Mouse (Mus musculus) common myeloid progenitor, adult 5-6 weeks (primary cell): Measurements from ENCODE around the gene Lamtor3. TPM values are rescaled to one million over a fixed set of nuclear protein-coding genes. Genes with fewer than 3 reads are reported as not detected.
"Not testable (repeated sequence)": the region's sequence is repeated elsewhere in the genome, so short reads cannot be mapped to it uniquely, and the experiment has no call there.

ENCODE experiments used
- ATAC-seq: replicated peaks from 2 replicates; pipeline ENCODE4 v1.8.0; 2016; ENCODE audit warnings: low read depth, mild to moderate bottlenecking, moderate TSS enrichment, inconsistent platforms; ENCODE audit not compliant: poor library complexity, severe bottlenecking
- total RNA-seq: library from RNA; stranded (forward); fragments of 200-1000, 187-1606 nt; gene quantifications from 2 replicates; pipeline ENCODE4 v1.2.3, GENCODE M21; 2017

Gene Lamtor3
- total RNA-seq, result 56.7 and 70.8 TPM in 2 replicates

DNA sequence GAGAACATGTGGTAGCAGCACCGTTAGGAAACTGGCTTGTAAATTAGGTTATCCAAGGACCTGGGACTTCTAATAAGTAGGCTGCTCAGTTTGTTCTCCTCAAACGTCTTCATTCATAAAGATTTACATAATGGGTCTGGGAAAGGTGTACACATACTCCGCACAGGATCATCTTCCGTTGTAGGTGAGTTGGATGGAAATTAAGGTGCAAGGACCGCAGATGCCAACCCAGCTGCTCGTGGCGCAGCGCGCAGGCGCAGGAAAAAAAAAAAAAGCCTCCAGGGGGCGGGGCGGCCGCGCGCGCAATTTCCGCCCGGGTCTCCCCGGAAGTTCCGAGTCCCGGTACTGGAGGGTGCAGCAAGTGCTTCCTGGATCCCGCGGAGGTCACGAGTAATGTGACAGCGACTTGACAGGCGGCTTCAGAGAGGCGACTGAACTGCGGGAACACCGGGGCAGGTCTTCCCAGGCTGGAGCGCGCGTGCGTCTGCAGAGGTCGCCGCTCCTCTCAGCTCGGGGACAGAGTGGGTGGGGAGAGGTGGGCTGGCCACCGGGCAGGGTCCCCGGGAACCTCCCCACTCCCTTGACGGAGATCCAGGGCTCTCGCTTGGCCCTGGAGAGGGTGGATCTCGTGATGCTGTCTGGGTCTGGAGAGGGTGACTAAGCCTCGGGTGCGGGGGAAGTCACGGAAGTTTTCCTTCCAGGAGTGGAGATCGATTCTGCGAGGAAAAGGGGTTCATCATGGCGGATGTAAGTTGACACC is at the start of gene Lamtor3:
Gene Lamtor3 (plus strand): TSS at position 335 of the 760 bp plus-strand sequence.
- ATAC-seq, result peak; percentile 94

DNA sequence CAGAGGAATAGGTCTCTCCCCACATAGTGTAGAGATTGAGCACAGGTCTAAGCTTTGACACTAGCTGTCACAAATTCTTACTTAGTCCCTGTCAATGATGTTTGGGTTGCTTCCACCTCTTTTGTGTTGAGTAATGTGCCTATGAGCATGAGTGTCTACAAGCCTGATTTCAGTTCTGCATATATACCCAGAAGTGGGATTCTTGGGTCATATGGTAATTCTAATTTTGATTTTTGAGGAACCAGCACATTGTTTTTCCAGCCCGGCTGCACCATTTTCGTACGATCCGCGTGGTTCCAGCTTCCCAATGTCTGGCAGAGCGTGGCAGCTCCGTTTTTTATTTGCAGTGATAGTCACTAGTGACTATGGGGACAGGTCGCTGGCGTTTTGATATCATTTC is 48.9 kb upstream of the Lamtor3 start:
- ATAC-seq, result 0 out of 2 replicates have a peak, but pooled peaks have one; percentile 7

DNA sequence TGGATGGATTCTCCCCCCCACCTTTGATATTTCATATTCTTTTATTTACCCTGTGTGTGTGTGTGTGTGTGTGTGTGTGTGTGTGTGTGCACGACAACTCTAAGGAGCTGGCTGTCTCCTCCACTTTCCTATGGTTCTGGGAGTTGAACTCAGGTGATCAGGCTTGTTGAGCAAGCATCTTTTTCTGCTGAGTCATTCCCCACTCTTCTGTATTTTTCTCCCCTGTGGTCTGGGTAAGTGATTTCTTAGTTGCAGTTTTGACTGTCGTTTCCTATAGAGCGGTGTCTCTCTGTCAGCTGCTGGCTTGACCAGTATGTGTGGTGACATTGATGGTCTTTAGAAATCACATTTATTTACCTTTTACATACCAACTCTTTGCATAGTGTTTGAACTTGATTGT is 39.0 kb upstream of the Lamtor3 start:
- ATAC-seq, result peak; percentile 62

DNA sequence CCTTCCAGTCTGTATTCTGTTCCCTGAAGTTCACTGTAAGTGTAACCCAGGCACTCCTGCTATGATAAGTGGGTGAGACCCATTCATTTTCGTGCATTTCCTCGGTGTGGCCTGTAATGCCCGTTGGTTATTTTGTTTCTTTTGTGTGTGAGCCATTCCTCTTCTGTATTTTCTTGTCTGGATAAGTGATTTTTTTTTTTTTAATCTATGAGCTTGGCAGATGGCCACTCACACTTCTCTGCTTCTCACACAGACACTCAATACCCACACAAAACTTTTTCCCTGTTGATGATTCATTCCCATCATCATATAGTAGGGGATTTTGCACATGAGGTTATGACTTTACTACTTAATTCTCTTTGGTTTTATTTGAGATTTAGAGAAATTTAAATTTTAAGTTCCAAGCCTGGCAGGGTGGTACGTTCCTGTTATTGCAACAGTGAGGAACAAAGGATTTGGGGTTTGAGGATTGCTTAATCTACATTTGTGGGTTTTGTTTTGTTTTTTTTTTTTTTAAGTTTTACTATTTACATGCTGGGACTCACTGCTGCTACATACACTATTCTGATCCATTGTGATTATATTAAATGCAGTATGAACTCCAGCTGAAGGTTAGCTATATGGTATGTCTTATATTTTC is 38.1 kb upstream of the Lamtor3 start:
- ATAC-seq, result peak; percentile 67

DNA sequence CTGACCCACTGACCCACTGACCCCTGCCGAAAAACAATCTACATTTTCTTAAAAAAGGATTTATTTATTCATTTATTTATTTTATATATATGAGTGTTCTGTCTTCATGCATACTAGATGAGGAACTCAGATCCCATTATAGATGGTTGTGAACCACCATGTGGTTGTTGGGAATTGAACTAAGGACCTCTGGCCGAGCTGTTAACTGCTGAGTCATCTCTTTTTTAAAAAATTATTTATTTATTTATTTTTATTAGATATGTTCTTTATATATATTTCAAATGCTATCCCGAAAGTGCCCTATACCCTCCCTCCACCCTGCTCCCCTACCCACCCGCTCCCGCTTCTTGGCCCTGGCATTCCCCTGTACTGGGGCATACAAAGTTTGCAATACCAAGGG is 37.2 kb upstream of the Lamtor3 start:
- ATAC-seq, result no peak

DNA sequence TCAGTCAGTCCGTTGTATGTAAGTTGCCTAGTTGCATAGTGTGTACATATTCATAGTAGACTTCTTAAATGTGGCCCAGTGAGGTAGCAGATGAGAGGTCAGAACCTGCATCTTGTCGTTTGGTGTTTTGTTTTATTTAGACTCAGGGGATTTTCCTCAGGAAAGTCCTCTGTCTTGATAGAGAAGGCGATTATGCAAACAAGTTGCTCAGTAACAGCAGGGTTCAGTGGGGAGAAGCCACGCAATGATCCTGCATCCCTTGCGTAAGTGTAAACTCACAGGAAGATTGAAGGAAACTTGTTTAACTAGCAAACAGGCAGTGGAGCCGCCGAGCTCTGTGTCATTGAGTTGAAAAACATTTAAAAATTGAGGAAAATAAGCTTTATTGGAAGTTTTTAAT is 30.3 kb upstream of the Lamtor3 start:
- no peak for ATAC-seq

DNA sequence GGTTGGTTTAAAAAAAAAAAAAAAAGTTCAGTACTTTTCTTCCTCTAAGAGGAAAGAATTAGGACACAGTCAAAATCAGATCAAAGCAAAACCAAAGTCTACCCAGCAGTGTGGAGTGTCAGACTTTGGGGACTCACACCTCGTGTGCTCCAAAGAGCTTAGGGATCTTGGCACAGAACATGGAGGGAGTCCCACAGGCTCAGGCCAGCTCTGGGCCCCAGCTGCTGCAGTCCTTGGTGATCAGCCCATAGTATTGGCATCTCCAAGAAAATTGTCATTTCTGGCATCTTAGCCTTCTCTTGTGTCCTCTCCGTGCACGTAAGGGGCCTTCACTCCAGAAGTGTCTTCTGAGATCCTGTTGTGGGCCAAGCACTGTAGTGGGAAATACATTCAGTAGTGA is 27.2 kb upstream of the Lamtor3 start:
- ATAC-seq, result no peak

DNA sequence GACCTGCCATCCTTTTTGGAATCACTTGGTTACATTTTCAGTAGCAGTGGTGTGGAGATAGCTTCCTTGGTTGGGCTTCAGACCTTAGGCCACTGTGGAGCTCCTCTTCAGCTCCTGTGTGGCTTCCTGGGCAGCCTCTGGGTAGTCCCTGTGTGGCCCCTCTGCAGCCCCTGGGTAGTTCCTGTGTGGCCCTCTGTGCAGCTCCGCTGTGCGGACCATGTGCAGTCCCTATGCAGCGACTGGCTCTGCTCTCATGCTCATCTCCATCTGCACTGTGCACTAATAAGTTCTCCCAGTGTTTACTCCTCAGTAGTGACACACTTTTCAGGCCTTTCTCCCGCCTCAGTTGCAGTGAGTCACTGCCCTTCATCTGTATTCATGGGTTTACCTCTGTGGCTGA is 26.2 kb upstream of the Lamtor3 start:
- no peak for ATAC-seq

DNA sequence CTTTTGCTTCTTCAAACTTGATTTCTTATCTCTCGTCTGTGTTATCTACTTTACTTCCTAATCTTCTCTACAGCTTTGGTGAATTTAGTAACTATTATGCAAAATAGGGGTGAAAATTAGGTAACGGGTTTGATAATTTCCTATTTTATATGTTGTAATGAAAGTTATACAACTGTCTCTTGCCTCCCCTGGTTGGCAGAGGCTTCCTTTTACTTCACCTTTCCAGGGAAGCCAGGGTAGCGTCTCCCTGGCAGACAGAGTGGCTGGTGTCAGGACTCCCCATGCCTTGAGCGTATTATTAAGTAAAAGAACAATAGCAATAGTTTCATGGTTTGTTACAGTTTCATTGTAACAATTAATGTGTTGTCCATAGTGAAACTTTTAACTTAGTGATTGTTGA is 24.5 kb upstream of the Lamtor3 start:
- ATAC-seq, result no peak

DNA sequence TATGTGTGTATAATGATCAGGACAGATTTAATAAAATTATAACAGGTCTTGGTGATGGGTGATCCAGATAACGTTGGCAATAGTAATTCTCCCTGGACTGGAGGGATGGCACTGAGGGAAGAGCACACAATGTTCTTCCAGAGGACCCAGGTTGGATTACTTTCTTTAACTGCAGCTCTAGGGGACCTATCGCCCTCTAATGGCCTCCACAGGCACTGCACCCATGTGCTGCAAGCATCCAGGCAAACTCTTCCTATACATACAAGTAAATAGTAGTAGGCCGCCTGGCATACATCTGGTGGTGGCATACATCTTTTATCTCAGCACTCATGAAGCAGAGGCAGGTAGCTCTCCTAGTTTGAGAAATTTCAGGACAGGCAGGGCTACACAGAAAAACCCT is 23.1 kb upstream of the Lamtor3 start:
- ATAC-seq, result no peak

DNA sequence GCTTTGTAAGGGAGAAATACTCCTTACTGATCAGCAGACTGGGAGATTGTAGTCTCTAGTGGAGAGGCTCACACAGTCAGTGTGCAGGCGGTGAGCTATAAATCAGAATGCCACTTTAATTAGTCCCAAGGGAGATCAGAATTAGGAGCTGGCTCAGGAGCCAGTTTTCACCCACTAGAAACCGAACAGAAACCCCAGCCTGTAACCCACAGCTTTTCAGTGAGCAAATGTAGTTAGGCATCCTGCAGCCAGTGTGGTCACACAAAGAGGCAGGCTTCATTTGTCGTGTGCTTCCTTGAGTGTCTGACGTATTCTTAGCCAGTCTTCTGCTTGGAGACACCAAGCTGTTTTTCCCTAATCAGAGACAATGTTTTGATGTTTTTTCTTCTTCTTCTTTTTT is 21.9 kb upstream of the Lamtor3 start:
- ATAC-seq, result no peak

DNA sequence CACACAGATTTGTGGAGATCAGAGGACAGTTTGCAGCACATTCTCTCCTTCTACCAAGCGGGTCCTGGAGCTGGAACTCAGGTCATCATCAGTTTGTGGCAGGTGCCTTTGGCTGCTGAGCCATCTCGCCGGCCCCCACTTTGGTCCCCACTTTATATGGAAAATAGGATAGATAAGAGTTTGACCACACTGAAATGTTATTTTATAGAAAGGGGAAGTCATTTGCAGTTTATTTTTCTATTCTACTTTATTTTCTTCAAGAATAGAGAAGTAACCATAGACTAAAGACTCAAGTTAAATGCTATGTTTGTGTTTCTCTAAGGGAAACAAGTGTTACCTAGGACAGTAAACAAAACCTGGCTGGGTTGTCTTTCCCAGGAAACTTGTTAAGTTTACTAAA is 21.4 kb upstream of the Lamtor3 start:
- peak; percentile 23; the same call in 1 of the 2 replicates for ATAC-seq

DNA sequence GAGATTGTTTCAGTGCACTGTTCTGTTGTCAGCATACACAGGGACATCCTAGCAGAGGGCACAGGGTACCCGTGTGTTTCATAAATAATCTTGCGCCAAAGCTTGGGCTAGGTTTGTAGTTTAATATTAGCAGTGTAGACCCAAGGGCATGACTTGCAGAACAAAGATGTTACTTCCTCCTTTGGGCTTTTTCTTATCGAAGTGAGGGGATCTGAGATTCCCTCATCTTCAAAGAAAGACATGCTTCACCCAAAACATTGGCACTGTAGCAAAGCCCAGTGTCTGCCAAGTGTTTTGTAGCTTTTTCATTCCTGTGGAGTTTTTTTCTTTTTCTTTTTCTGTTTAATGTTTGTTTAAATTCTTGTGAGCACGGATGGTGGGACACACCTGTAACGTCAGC is 20.6 kb upstream of the Lamtor3 start:
- ATAC-seq, result peak; percentile 60

DNA sequence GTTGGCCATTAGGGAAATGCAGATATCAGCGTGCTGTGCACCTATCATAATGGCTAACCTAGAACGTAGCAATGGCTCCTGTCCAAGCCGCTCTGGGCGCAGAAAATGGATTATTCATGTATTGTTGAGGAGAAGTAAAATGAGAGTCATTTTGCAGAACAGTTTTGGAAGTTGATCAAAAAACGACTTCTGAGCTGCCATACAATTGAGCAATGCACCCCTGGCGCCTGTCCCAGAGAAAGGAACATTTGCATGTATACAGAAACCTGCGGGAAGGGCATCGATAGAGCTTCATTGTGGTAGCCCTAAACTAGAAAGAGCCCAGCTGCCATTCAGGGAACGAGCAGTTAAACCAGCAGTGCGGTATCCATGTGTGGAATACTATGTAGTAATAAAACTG is 18.2 kb upstream of the Lamtor3 start:
- peak; percentile 29; the same call in 1 of the 2 replicates for ATAC-seq

DNA sequence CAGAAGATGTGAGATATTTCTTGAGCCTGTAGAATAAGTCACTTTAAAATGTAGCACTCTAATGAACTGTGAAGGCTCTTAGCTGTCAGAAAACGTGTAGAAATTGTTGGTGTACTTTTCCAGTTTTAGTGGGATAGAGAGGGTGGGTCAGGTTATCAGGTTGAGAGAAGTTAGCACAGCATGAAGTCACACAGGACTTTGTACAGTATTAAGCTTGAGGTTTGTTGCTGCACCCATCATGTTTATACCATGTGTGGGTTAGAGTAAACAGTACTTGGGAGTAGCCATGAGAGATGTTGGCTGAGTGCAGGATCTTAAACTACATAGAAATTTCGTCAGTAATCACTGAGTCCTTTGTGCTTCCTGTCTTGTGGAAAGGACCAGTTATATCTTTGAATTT is 5.2 kb upstream of the Lamtor3 start:
- ATAC-seq, result no peak

DNA sequence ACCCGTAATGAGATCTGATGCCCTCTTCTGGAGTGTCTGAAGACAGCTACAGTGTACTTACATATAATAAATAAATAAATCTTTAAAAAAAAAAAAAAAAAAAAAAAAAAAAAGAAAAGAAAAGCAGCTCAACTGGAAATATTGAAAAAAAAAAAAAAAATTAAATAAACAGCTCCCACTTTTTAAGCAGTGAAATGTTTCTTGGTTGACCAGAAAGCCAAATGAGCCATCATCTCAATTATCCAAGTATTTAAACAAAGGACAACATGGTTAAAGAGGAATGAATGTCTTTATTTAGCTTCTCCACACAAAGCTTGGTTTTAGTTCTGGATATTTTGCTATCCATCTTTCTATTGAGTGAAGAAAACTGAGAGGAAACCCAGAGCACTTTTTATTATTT is 3.7 kb upstream of the Lamtor3 start:
- ATAC-seq, result not testable (repeated sequence)

DNA sequence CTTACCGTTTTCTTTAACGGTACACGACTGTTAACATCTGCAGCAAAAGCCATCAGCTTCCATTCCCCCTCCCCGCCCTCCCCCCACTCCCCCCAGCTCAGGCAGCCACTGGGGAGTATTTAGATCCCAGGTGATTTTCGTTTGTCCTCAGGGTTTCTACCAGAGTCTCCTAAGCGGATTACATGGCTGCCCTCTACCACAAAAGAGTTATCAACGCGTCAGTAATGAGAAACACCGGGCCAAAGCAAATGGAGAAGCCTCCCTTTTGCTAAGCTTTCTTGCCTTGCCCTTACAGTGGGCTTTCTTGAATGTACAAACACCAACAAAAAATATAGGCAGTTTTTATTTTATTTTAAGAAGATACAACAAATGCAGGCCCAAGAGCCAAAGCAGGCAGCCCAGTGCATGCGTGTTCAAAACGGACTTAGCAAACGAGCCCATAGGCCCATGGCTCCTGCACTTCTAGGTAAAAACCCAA is 573 bp upstream of the Lamtor3 start:
- ATAC-seq, result no peak

DNA sequence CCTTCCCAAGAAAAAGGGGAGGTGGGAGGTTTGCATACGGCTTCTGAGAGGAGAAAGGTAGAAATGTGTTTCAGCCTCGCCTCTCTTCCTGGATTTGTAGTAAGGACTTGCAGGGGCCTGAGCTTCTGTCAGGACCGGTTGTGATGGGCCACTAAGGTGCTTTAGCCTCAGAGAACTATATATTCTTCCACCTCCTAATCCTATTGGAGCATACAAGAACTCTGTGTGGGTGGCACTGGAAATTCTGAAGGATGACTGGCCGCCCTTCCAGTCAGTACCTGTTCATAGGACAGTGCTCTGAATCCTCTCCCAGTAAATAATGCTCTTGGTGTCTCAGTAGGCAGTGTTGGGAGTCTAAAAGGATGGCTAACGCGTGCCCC is 616 bp downstream of the Lamtor3 start:
- peak; percentile 13 for ATAC-seq

DNA sequence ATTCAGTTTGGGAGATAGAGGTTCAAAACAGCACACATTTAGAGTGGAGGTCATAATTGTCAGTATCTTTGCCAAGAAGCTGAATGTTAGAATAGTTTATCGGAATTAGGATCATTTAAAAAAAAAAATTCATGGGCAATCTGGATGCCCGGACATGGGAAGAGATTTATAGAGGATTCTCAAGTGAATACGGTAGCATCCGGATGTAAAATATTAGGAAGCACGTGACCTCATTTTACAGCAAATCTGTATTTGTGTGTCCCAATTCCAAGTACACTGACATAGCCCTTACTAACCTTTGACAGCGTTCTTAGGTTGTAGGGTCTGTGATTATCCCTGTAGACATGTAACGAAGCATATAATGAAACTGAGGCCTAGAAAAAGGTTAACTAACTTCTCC is 1.1 kb downstream of the Lamtor3 start:
- ATAC-seq, result no peak

DNA sequence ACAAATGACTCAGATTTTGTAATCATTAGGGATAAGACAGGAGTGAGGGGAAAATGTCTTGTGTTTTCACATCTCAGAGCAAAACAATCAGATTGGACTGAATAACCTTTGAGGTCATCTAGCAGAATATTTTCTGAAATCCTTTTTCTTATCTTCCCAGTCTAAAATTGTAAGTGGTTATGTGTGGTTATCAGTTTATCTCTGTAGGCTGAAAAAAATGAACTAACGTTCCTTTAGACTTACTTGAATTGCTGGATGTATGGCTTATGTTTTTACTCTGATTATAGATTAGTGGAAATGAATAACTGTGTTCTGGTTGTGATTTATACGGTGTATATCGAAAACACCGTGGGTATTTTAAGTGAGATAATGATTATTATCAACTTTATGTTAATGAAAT is 2.3 kb downstream of the Lamtor3 start:
- no peak for ATAC-seq

DNA sequence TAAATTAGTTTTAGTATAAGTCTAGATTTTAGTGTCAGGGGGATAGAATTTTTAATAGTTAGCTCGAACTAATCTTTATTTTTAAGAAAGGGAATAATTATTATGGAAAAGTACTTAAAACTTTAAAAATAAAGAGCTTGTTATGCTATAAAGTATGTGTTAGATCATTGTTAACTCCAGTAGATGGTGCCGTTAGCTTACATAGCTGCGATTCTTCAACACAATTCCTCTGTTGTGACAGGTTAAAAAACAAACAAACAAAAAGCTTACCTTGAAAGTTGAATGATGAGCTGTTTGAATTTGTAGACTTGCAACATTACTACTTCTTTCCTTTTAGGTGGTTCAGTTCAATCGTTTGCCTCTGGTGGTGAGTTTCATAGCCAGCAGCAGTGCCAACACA is 8.7 kb downstream of the Lamtor3 start:
- no peak for ATAC-seq

DNA sequence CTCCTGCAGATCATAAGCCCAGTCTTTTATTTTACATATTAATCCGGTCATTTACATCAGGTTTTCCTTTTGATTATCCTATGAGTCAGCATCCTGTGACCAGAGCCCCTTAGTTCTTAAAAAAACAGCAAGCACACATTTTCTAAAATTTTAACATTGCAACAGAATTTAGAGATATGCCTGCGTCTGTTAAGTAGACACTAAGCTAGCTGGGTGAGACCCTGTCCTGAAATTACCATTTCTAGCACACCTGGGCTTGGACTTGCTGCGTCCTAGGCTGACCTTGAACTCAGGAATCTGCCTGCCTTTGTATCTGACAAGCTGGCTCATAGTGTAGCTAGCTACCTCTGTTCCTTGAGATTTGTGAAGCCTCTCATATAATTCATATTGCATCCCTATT is 11.6 kb downstream of the Lamtor3 start:
- no peak for ATAC-seq
